Mouse (Mus musculus): ENCODE measurements at regions not wholly inside any gene's neighbourhood (a gene's known extent, or its start where the extent isn't known, plus 50 kb on each side); places are given as distances from the start of the nearest gene placed in this dataset.

GRCm38 (mm10) chr2:45774416-45774815, 657.2 kb upstream of the Zeb2 start:
- no peak for DNase-seq (ENCODE audit: low read depth, low spot score)

GRCm38 (mm10) chr2:45757176-45757575, 640.0 kb upstream of the Zeb2 start:
- DNase-seq (ENCODE audit: low read depth, low spot score): no peak

- no peak for DNase-seq (ENCODE audit: low read depth, low spot score)
These were observed 639.2 kb upstream of the Zeb2 start for GRCm38 (mm10) chr2:45756395-45756794.

- DNase-seq (ENCODE audit: low read depth, low spot score): no peak
These were observed 634.6 kb upstream of the Zeb2 start for GRCm38 (mm10) chr2:45751746-45752145.

GRCm38 (mm10) chr2:45749379-45749778, 632.2 kb upstream of the Zeb2 start:
- DNase-seq (ENCODE audit: low read depth, low spot score): no peak

- DNase-seq (ENCODE audit: low read depth, low spot score): no peak
These were observed 630.4 kb upstream of the Zeb2 start for GRCm38 (mm10) chr2:45747263-45748236.

GRCm38 (mm10) chr2:45746606-45747005, 629.4 kb upstream of the Zeb2 start:
- DNase-seq (ENCODE audit: low read depth, low spot score): no peak

GRCm38 (mm10) chr2:45736278-45736677, 619.1 kb upstream of the Zeb2 start:
- DNase-seq (ENCODE audit: low read depth, low spot score): peak; percentile 89

- no peak for DNase-seq (ENCODE audit: low read depth, low spot score)
These were observed 596.8 kb upstream of the Zeb2 start for GRCm38 (mm10) chr2:45713997-45714396.

GRCm38 (mm10) chr2:45707026-45707425, 589.8 kb upstream of the Zeb2 start:
- no peak for DNase-seq (ENCODE audit: low read depth, low spot score)

- DNase-seq (ENCODE audit: low read depth, low spot score): peak; percentile 3
These were observed 585.3 kb upstream of the Zeb2 start for GRCm38 (mm10) chr2:45702511-45702910.

- no peak for DNase-seq (ENCODE audit: low read depth, low spot score)
These were observed 583.4 kb upstream of the Zeb2 start for GRCm38 (mm10) chr2:45700578-45700977.

- DNase-seq (ENCODE audit: low read depth, low spot score): no peak
These were observed 576.3 kb upstream of the Zeb2 start for GRCm38 (mm10) chr2:45693291-45694020.

GRCm38 (mm10) chr2:45692819-45693218, 575.6 kb upstream of the Zeb2 start:
- no peak for DNase-seq (ENCODE audit: low read depth, low spot score)

- no peak for DNase-seq (ENCODE audit: low read depth, low spot score)
These were observed 571.8 kb upstream of the Zeb2 start for GRCm38 (mm10) chr2:45688996-45689395.

GRCm38 (mm10) chr2:45681251-45681650, 564.1 kb upstream of the Zeb2 start:
- no peak for DNase-seq (ENCODE audit: low read depth, low spot score)

GRCm38 (mm10) chr2:45679101-45679895, 562.1 kb upstream of the Zeb2 start:
- DNase-seq (ENCODE audit: low read depth, low spot score): no peak

- DNase-seq (ENCODE audit: low read depth, low spot score): no peak
These were observed 561.5 kb upstream of the Zeb2 start for GRCm38 (mm10) chr2:45678685-45679084.

- DNase-seq (ENCODE audit: low read depth, low spot score): no peak
These were observed 558.6 kb upstream of the Zeb2 start for GRCm38 (mm10) chr2:45675776-45676175.

GRCm38 (mm10) chr2:45656011-45656410, 538.8 kb upstream of the Zeb2 start:
- no peak for DNase-seq (ENCODE audit: low read depth, low spot score)

GRCm38 (mm10) chr2:45654693-45655092, 537.5 kb upstream of the Zeb2 start:
- no peak for DNase-seq (ENCODE audit: low read depth, low spot score)

- no peak for DNase-seq (ENCODE audit: low read depth, low spot score)
These were observed 535.8 kb upstream of the Zeb2 start for GRCm38 (mm10) chr2:45652977-45653376.

Data from ES-CJ7 (cell line).